Mouse (Mus musculus): ENCODE measurements around the gene Vmac. TPM values are rescaled to one million over a fixed set of nuclear protein-coding genes. Genes with fewer than 3 reads are reported as not detected.

The Vmac gene
- total RNA-seq, 1 experiment = 7.7 TPM

GRCm38 (mm10) chr17:56729656-56730055, 11.8 kb upstream of the Vmac start:
- Histone ChIP-seq H3K36me3 (ENCODE audit: control insufficient read depth, insufficient read depth, low read length, poor library complexity, severe bottlenecking) (no peaks in the 10 kb centered on the region), H3K9me3 (ENCODE audit: control insufficient read depth, insufficient read depth, low read depth, low read length) (no peaks in the 10 kb centered on the region), H3K4me1 (ENCODE audit: control insufficient read depth in 2 of 2, insufficient read depth in 2 of 2, low read length in 2 of 2, poor library complexity in 1 of 2) (peaks cover 2 to 23% of the 10 kb centered on the region in 2 experiments; a peak in 3 of 4 replicates), H3K9ac (ENCODE audit: insufficient read depth, low read depth, low read length, poor library complexity, severe bottlenecking) (no peak overlapping the region), H3K4me3 (ENCODE audit: insufficient read depth in 1 of 2, low read depth in 1 of 2, low read length in 2 of 2, poor library complexity in 1 of 2, severe bottlenecking in 1 of 2) (no peak overlapping the region), H3K27ac (ENCODE audit: insufficient read depth, low read depth, low read length, poor library complexity, severe bottlenecking) (no peak overlapping the region)
- DNase-seq (ENCODE audit: low read depth, low spot score) = no peak
- in situ Hi-C loops (cut with MboI; ENCODE audit: low sequenced_read_pairs in 2 of 2, unreplicated experiment in 2 of 2) = no loop called here
- no peak for TF ChIP-seq HCFC1 (IDR thresholded peaks at IDR 0.05; ENCODE audit: borderline replicate concordance, insufficient read depth, low read length)
- no peak for TF ChIP-seq CHD2 (IDR thresholded peaks at IDR 0.05; ENCODE audit: low read depth, low read length)
- TF ChIP-seq ZC3H11A (IDR thresholded peaks at IDR 0.05; ENCODE audit: borderline replicate concordance, low read depth, low read length) = no peak
- TF ChIP-seq ZNF384 (IDR thresholded peaks at IDR 0.05; ENCODE audit: low read depth, low read length) = no peak
- TF ChIP-seq MAFK (IDR thresholded peaks at IDR 0.05; ENCODE audit: insufficient read depth, low read depth, low read length) = no peak

- TF ChIP-seq HCFC1 (IDR thresholded peaks at IDR 0.05; ENCODE audit: borderline replicate concordance, insufficient read depth, low read length) = no peak
- no peak for TF ChIP-seq ZC3H11A (IDR thresholded peaks at IDR 0.05; ENCODE audit: borderline replicate concordance, low read depth, low read length)
- no peak for TF ChIP-seq CHD2 (IDR thresholded peaks at IDR 0.05; ENCODE audit: low read depth, low read length)
- TF ChIP-seq MAFK (IDR thresholded peaks at IDR 0.05; ENCODE audit: insufficient read depth, low read depth, low read length) = no peak
- TF ChIP-seq ZNF384 (IDR thresholded peaks at IDR 0.05; ENCODE audit: low read depth, low read length) = no peak
- in situ Hi-C loops (cut with MboI; ENCODE audit: low sequenced_read_pairs in 2 of 2, unreplicated experiment in 2 of 2) = no loop called here
- no peak for DNase-seq (ENCODE audit: low read depth, low spot score)
- Histone ChIP-seq H3K9me3 (ENCODE audit: control insufficient read depth, insufficient read depth, low read depth, low read length) (no peaks in the 10 kb centered on the region), H3K9ac (ENCODE audit: insufficient read depth, low read depth, low read length, poor library complexity, severe bottlenecking) (no peak overlapping the region), H3K4me1 (ENCODE audit: control insufficient read depth in 2 of 2, insufficient read depth in 2 of 2, low read length in 2 of 2, poor library complexity in 1 of 2) (peaks cover 2 to 25% of the 10 kb centered on the region in 2 experiments; a peak in 3 of 4 replicates), H3K4me3 (ENCODE audit: insufficient read depth in 1 of 2, low read depth in 1 of 2, low read length in 2 of 2, poor library complexity in 1 of 2, severe bottlenecking in 1 of 2) (no peak overlapping the region), H3K36me3 (ENCODE audit: control insufficient read depth, insufficient read depth, low read length, poor library complexity, severe bottlenecking) (no peaks in the 10 kb centered on the region), H3K27ac (ENCODE audit: insufficient read depth, low read depth, low read length, poor library complexity, severe bottlenecking) (no peak overlapping the region)
Measured at GRCm38 (mm10) chr17:56729151-56729550, 11.3 kb upstream of the Vmac start.

GRCm38 (mm10) chr17:56728117-56728516, 10.3 kb upstream of the Vmac start:
- H3K4me1 ChIP-seq (ENCODE audit: control insufficient read depth in 2 of 2, insufficient read depth in 2 of 2, low read length in 2 of 2, poor library complexity in 1 of 2) = peaks cover 2 to 27% of the 10 kb centered on the region in 2 experiments; a peak in 3 of 4 replicates
- no peak for DNase-seq (ENCODE audit: low read depth, low spot score)
- H3K4me3 ChIP-seq (ENCODE audit: insufficient read depth in 1 of 2, low read depth in 1 of 2, low read length in 2 of 2, poor library complexity in 1 of 2, severe bottlenecking in 1 of 2) = peak overlapping the region in 1 of 2 experiments; percentile 38; a peak in 1 of 4 replicates
- TF ChIP-seq MAFK (IDR thresholded peaks at IDR 0.05; ENCODE audit: insufficient read depth, low read depth, low read length) (no peak), CHD2 (IDR thresholded peaks at IDR 0.05; ENCODE audit: low read depth, low read length) (no peak), ZNF384 (IDR thresholded peaks at IDR 0.05; ENCODE audit: low read depth, low read length) (no peak)
- peak overlapping the region; percentile 28; the same call in 1 of the 2 replicates for H3K9ac ChIP-seq (ENCODE audit: insufficient read depth, low read depth, low read length, poor library complexity, severe bottlenecking)
- H3K27ac ChIP-seq (ENCODE audit: insufficient read depth, low read depth, low read length, poor library complexity, severe bottlenecking) = no peak overlapping the region
- peaks cover 4% of the 10 kb centered on the region; the same call in 1 of the 2 replicates for H3K36me3 ChIP-seq (ENCODE audit: control insufficient read depth, insufficient read depth, low read length, poor library complexity, severe bottlenecking)
- in situ Hi-C loops (cut with MboI; ENCODE audit: low sequenced_read_pairs in 2 of 2, unreplicated experiment in 2 of 2) = no loop called here
- no peaks in the 10 kb centered on the region for H3K9me3 ChIP-seq (ENCODE audit: control insufficient read depth, insufficient read depth, low read depth, low read length)

- peak overlapping the region in 1 of 2 experiments; percentile 38; a peak in 1 of 4 replicates for H3K4me3 ChIP-seq (ENCODE audit: insufficient read depth in 1 of 2, low read depth in 1 of 2, low read length in 2 of 2, poor library complexity in 1 of 2, severe bottlenecking in 1 of 2)
- TF ChIP-seq ZNF384 (IDR thresholded peaks at IDR 0.05; ENCODE audit: low read depth, low read length) (no peak), HCFC1 (IDR thresholded peaks at IDR 0.05; ENCODE audit: borderline replicate concordance, insufficient read depth, low read length) (no peak), MAFK (IDR thresholded peaks at IDR 0.05; ENCODE audit: insufficient read depth, low read depth, low read length) (no peak), ZC3H11A (IDR thresholded peaks at IDR 0.05; ENCODE audit: borderline replicate concordance, low read depth, low read length) (no peak), CHD2 (IDR thresholded peaks at IDR 0.05; ENCODE audit: low read depth, low read length) (no peak)
- peaks cover 2 to 27% of the 10 kb centered on the region in 2 experiments; a peak in 3 of 4 replicates for H3K4me1 ChIP-seq (ENCODE audit: control insufficient read depth in 2 of 2, insufficient read depth in 2 of 2, low read length in 2 of 2, poor library complexity in 1 of 2)
- in situ Hi-C loops (cut with MboI; ENCODE audit: low sequenced_read_pairs in 2 of 2, unreplicated experiment in 2 of 2) = no loop called here
- no peak overlapping the region for H3K27ac ChIP-seq (ENCODE audit: insufficient read depth, low read depth, low read length, poor library complexity, severe bottlenecking)
- no peak for DNase-seq (ENCODE audit: low read depth, low spot score)
- no peaks in the 10 kb centered on the region for H3K9me3 ChIP-seq (ENCODE audit: control insufficient read depth, insufficient read depth, low read depth, low read length)
- H3K9ac ChIP-seq (ENCODE audit: insufficient read depth, low read depth, low read length, poor library complexity, severe bottlenecking) = peak overlapping the region; percentile 28; the same call in 1 of the 2 replicates
- H3K36me3 ChIP-seq (ENCODE audit: control insufficient read depth, insufficient read depth, low read length, poor library complexity, severe bottlenecking) = peaks cover 8% of the 10 kb centered on the region; the same call in 1 of the 2 replicates
Measured at GRCm38 (mm10) chr17:56727659-56728058, 9.8 kb upstream of the Vmac start.
